Mouse (Mus musculus): ENCODE measurements around the gene H2afx. TPM values are rescaled to one million over a fixed set of nuclear protein-coding genes. Genes with fewer than 3 reads are reported as not detected.

Gene H2afx
- 701 and 895 TPM in 2 replicates for polyA plus RNA-seq (2012)

DNA sequence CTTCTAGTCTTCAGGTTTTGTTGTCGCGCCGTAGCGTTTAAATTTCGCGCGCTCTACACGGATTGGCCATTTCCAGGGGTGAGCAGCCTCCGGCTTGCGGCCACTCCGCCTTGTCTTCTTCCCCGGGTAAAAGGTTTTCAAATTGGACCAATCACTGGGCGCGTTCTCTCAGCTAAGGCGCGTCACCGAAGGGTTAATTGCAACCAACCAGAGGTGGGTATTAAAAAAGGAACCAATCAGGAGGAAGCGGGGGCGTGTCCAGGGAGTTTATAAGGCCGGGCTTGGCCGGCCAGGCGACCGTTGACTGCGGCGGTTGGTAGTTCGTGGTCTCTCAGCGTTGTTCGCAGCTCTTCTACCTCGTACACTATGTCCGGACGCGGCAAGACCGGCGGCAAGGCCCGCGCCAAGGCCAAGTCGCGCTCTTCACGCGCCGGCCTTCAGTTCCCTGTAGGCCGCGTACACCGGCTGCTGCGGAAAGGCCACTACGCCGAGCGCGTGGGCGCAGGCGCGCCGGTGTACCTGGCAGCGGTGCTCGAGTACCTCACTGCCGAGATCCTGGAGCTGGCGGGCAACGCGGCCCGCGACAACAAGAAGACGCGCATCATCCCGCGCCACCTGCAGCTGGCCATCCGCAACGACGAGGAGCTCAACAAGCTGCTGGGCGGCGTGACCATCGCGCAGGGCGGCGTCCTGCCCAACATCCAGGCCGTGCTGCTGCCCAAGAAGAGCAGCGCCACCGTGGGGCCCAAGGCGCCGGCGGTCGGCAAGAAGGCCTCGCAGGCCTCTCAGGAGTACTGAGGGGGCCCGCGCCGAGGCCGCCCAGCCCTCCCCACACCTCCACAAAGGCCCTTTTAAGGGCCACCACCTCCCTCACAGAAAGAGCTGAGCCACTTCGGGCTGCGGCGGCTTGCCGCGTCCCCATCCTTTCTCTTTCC is at the start of gene H2afx:
TSS of gene H2afx (plus strand) at position 299 of the 935 bp plus-strand sequence.

DNA sequence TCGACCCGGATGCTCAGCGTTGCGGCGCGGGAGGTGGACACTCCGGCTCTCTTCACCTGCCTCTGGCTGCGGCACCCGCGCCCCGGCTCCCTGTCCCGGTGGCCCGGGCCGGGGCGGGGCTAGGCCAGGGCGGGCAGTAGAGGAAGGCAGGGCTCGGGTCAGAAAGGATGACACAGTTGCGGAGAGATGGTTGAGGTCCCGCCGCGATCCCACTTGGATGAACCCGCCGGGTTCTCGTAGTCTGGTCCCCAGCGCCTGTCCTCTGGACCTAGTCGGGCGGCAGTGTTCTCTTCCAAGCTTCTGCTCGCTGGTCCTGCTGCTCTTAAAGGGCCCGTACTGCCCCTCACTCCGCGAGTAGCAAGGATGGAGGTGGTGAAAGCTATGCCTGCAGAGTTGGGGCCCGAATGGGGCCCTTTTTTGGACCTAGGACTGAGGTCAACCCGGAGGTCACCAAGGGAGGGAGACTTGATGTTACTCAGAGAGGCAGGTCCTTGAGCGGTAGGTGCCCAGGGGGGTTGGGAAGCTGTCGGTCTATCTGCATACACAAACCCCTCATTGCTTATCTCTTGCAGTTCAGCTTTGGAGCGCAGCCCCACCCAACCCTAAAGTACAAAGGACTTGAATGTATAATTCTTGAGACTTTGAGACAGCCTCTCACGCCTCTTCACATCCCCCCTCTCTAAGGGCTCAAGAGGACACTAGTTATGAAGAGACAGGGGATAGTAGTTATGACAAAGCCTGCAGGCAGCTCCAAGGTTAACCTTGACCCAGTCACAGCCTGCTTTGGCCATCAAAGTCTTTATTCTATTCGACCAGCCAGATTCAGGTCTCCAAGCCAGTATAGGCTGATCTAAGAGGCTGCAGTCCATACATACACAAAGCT is 46.2 kb upstream of the H2afx start, which contains the start of gene Abcg4:
TSS of gene Abcg4 (minus strand) at position 540 of the 883 bp plus-strand sequence.

DNA sequence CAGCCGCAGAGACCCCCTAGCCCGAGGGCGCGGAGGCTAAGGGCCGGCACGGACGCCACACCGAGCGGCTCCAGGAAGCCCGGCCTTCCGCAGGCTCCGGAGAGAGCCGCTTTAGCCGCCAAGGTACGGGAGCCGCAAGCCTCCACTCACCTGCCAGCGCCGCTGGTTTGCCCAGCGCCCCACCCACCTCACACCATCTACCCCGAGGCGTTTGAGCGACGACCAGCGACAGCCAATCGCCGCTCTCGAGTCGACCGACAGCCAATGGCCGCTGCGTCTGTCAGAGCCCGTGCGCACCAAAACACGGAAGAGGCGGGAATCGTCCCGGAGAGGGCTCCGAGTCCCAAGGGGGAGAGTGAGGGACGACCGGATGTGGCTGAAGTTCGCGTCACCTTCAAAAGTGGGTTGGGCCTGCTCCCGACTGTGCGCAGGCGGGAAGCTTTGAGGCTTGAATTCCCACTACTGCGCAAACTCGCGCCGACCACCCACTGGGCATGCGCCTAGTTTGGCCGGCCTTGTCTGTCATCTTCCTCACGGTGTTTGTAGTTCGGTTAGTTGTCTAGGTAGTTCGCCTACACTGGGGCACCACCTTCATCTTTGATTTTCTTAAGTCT is 28.9 kb upstream of the H2afx start, which contains the start of gene Hinfp:
TSS of gene Hinfp (minus strand) at position 206 of the 614 bp plus-strand sequence.

DNA sequence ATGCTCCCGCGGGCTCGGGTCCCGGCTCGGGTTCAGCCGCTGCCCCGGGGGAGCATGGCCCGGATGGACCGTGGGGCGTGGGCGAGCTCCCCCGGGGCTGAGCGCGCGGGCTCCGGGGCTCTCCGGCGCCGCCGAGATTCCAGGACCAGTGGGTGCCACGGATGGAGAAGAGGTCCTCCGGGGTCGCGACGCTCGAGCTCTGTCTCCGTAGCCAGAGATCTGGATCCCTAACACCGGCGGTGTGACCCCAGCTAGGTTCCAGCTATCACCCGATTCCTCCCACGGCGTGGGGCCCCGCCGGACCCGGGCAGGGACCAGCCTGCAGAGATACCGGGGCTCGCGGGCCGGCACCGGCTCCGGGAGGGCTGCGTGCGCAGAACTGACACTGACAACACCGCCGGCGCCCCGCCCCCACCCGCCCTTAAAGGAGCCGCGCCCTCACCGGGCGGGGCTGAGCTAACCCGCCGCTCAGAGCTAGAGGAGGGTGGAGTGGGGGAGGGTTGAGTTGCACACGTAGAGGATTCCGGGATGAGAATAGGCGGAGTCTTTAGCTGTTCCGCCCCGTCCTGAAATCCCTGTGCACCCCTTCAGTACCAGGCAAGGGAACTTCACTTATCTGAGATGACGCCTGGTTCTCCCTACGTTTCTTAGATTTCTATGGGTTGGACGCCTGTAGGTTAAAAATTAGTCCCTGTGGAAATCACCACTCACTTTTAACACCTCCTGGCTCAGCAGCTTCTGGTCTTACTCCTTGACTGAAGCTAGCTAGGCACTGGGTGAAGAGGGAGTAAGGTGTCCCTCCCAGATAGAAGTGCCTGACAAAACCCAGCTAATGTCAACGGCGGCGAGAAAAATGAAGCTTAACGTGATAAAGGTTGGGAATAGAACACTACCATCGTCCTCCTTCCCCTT is 14.4 kb upstream of the H2afx start, which contains the start of gene C2cd2l:
TSS of gene C2cd2l (minus strand) at position 399 of the 912 bp plus-strand sequence.

DNA sequence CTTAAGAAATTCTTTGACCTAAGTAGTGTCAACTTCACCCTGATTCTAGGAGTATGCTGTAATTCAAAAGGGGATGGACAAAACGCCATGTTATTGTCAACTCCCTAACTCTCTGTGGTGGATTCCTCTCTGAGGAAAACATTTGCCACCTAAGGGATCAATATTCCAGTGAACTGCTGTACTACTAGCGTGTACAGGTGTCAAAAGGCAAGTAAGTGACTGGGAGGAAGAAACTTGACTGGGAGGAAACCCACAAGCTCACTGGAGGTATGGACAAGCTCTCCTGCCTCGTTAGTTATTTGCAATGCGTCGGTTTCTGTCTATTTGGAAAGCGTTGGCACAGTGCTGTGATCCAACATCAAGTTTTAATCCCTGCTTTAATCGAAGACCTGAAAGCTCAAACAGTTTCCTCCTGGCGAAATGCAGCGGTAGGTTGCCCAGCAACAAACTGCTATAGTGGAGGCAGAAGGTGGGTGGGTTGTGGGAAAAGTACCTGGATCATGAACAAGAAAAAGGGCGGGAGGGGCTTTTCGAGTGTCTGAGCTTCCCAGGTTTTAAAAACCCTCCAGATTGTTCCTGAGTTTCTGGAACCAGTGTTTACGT is 8.6 kb upstream of the H2afx start, which contains the start of gene Dpagt1:
TSS of gene Dpagt1 (plus strand) at position 252 of the 603 bp plus-strand sequence.

DNA sequence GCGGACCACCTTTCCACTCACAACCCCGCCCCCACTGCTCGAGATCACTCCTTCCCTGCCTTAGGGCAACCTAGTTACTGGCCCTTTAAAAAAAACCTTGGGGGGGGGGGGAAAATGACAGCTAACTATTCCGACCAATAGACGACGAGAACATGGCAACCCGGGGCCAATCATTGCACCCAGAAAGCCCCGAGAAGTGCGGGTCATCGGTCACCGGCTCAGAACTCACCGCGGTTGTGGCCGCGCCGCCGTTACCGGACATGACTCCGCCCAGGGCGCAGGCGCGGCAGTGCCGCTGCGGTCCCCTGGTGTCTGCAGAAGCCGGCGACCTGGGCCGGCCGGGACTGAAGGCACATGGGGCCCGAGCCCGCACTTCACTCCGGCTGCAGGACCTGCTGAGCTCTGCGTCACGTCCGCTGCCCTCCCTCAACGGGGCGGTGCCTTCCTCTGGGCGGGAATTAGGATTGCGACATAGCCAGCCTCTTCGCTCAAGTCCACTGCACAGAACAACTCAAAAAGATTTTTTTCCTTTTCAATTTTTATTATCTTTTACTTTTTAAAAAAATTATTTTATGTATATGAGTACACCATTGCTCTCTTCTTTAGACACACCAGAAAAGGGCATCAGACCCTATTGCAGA is 9.4 kb downstream of the H2afx start, which contains the start of gene Hmbs:
TSS of gene Hmbs (minus strand) at position 448 of the 641 bp plus-strand sequence.

DNA sequence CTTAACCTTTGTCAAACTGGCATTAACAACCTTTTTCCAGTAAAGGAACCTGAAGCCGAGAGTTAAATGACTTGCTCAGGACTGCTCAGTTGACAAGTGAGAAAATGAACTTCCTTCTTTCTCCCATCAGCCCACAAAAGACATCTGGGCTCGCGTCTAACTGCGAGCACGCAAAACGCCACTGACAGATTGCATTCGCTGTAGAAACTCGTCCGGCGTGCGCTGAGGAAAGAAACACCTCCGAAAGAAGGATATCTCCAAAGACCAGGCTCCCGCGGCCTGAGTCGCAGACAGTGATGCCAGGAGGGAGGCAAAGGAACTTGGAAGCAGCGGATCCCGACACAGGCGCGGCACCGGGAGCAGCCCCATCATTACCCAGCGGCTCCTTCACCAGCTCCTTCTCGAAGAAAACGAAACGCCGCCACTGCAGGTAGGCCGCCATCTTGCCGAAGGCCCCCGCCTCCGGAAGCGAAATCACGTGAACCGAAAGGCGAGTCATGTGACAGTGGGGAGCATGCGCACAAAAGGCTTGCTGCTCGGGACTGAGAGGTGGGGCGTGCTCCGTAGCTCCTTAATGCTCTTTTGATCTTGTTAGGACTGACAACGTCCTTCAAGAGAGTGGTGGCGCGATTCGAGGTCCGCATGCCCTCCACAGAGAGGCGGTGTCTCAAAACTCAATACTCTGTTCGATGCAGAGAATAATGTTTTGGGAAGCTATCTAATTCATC is 26.9 kb downstream of the H2afx start, which contains the start of gene Vps11:
TSS of gene Vps11 (minus strand) at position 481 of the 728 bp plus-strand sequence.

DNA sequence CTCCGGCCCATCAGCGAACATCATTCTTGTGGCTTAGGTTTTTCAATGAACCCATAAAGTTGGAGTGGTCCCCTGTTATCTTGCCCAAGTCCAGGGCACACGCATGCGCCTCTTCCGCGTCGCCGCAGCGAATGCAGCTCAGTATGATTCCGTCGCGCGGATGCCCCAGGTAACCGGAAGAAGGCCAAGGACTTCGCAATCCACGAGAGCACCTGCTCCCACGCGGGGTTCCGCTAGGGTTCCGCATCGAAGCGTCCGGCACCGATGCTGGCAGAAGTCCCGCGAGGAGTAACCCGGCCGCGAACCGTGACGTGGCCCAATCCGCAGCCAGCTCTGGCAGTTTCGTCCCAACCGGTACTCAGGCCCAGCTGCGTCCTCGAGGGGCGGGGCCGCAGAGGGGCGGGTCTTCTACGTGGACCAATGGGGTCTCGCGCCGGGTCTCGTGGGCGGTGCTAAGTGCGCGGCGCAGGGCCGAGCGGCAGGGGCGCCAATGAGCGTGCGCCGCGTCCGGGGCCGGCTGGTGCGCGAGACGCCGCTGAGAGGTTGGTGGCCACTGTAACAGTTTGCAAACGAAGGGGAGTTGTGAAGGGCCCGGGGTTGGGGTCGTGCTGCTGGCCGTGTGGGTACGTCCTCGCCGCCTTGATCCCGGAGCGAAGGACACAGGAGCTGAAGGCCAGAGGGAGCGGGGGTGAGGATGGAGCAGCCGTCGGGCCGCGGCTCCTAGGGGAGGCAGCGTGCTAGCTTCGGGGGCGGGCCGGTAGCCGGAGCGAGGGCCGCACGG is 44.8 kb downstream of the H2afx start, which contains the start of gene Hyou1:
TSS of gene Hyou1 (plus strand) at position 437 of the 781 bp plus-strand sequence.

Other genes with a start within 250 kb of the H2afx start
- gene Mfrp, start 233.0 kb upstream of the H2afx start, polyA plus RNA-seq (2012) = 0.15 and 0.47 TPM in 2 replicates
- gene C1qtnf5, start 227.4 kb upstream of the H2afx start, polyA plus RNA-seq (2012) = 0.28 and 0.50 TPM in 2 replicates
- not detected in 2 replicates for gene Gm49380, start 221.2 kb upstream of the H2afx start, polyA plus RNA-seq (2012)
- gene Rnf26, start 221.2 kb upstream of the H2afx start, polyA plus RNA-seq (2012) = 44.3 and 47.3 TPM in 2 replicates
- 0.49 and 0.73 TPM in 2 replicates for gene Mcam, start 200.2 kb upstream of the H2afx start, polyA plus RNA-seq (2012)
- 17.2 and 20.8 TPM in 2 replicates for gene Cbl, start 100.6 kb upstream of the H2afx start, polyA plus RNA-seq (2012)
- gene Ccdc153, start 94.0 kb upstream of the H2afx start, polyA plus RNA-seq (2012) = not detected in 2 replicates
- gene Pdzd3, start 83.2 kb upstream of the H2afx start, polyA plus RNA-seq (2012) = 0.13 and 0.44 TPM in 2 replicates
- gene Nlrx1, start 66.1 kb upstream of the H2afx start, polyA plus RNA-seq (2012) = 12.4 and 18.2 TPM in 2 replicates
- 12.4 and 16.0 TPM in 2 replicates for gene Abcg4, start 46.1 kb upstream of the H2afx start, polyA plus RNA-seq (2012)
- 5.1 and 7.4 TPM in 2 replicates for gene Hinfp, start 29.0 kb upstream of the H2afx start, polyA plus RNA-seq (2012)
- gene C2cd2l, start 14.4 kb upstream of the H2afx start, polyA plus RNA-seq (2012) = 64.6 and 72.7 TPM in 2 replicates
- gene Dpagt1, start 8.7 kb upstream of the H2afx start, polyA plus RNA-seq (2012) = 10.2 and 12.1 TPM in 2 replicates
- gene Hmbs, start 9.5 kb downstream of the H2afx start, polyA plus RNA-seq (2012) = 70.8 and 79.3 TPM in 2 replicates
- gene Vps11, start 27.0 kb downstream of the H2afx start, polyA plus RNA-seq (2012) = 14.2 and 16.1 TPM in 2 replicates
- 72.8 and 74.0 TPM in 2 replicates for gene Hyou1, start 44.8 kb downstream of the H2afx start, polyA plus RNA-seq (2012)
- 19.2 and 19.6 TPM in 2 replicates for gene Slc37a4, start 62.2 kb downstream of the H2afx start, polyA plus RNA-seq (2012)
- gene Rps25, start 72.4 kb downstream of the H2afx start, polyA plus RNA-seq (2012) = 281 and 286 TPM in 2 replicates
- 10.1 and 11.5 TPM in 2 replicates for gene Trappc4, start 72.9 kb downstream of the H2afx start, polyA plus RNA-seq (2012)
- 17.1 and 21.6 TPM in 2 replicates for gene Ccdc84, start 83.9 kb downstream of the H2afx start, polyA plus RNA-seq (2012)
- not detected in 2 replicates for gene Foxr1, start 106.4 kb downstream of the H2afx start, polyA plus RNA-seq (2012)
- gene Upk2, start 120.3 kb downstream of the H2afx start, polyA plus RNA-seq (2012) = not detected in 2 replicates
- gene Bcl9l, start 148.1 kb downstream of the H2afx start, polyA plus RNA-seq (2012) = 59.4 and 73.6 TPM in 2 replicates
- 0.22 and 0.23 TPM in 2 replicates for gene Cxcr5, start 227.2 kb downstream of the H2afx start, polyA plus RNA-seq (2012)

Data from megakaryocyte-erythroid progenitor cell, adult 5 weeks (primary cell).